Mouse (Mus musculus) myocyte (in vitro differentiated cells): ENCODE measurements around the gene Gm4491. TPM values are rescaled to one million over a fixed set of nuclear protein-coding genes. Genes with fewer than 3 reads are reported as not detected.

Experiments used
- H3K27me3 ChIP-seq: one replicate; pipeline ENCODE4 v1.6.1; 2011; ENCODE audit not compliant: control insufficient read depth, insufficient read depth, insufficient read length
- H3K36me3 ChIP-seq: one replicate; pipeline ENCODE4 v1.6.1; 2011; ENCODE audit not compliant: control insufficient read depth, insufficient read depth
- H3K4me2 ChIP-seq: one replicate; pipeline ENCODE4 v1.6.1; 2011; ENCODE audit warnings: low read depth, control low read depth
- H3K4me3 ChIP-seq: one replicate; pipeline ENCODE4 v1.5.1; 2011; ENCODE audit warnings: mild to moderate bottlenecking, control low read depth, moderate library complexity
- H3K79me2 ChIP-seq: one replicate; pipeline ENCODE4 v1.6.1; 2011; ENCODE audit not compliant: control insufficient read depth, insufficient read depth
- H3ac ChIP-seq: one replicate; pipeline ENCODE4 v1.6.1; 2011; ENCODE audit not compliant: control insufficient read depth, insufficient read length
- CEBPB ChIP-seq: IDR thresholded peaks from 2 replicates; pipeline ENCODE4 v1.6.1; 2011; ENCODE audit warnings: mild to moderate bottlenecking, moderate library complexity; ENCODE audit not compliant: poor library complexity, insufficient read depth, severe bottlenecking
- E2F4 ChIP-seq: IDR thresholded peaks from one replicate; pipeline ENCODE4 v1.6.1; 2011; ENCODE audit warnings: mild to moderate bottlenecking, control low read depth, moderate library complexity; ENCODE audit not compliant: insufficient read depth
- MAX ChIP-seq: IDR thresholded peaks from one replicate; pipeline ENCODE4 v1.6.1; 2011; ENCODE audit warnings: low read depth, mild to moderate bottlenecking, control low read depth
- MYOD1 ChIP-seq, 3 experiments: IDR thresholded peaks; one replicate each; pipeline ENCODE4 v1.6.1; 2011; ENCODE audit warnings: control low read depth in 2 of 3, low read depth in 2 of 3, mild to moderate bottlenecking in 2 of 3, moderate library complexity in 1 of 3; ENCODE audit not compliant: insufficient read length in 2 of 3, control insufficient read depth in 1 of 3
- MYOG ChIP-seq, 3 experiments: IDR thresholded peaks; one replicate each; pipeline ENCODE4 v1.6.1; 2011; ENCODE audit warnings: control low read depth in 2 of 3, low read depth in 2 of 3, mild to moderate bottlenecking in 2 of 3; ENCODE audit not compliant: insufficient read length in 2 of 3, control insufficient read depth in 1 of 3, insufficient read depth in 1 of 3
- POLR2A ChIP-seq: IDR thresholded peaks from one replicate; pipeline ENCODE4 v1.6.1; 2011; ENCODE audit warnings: low read depth, mild to moderate bottlenecking, control low read depth, moderate library complexity; ENCODE audit not compliant: insufficient read length
- POLR2AphosphoS2 ChIP-seq: IDR thresholded peaks from one replicate; pipeline ENCODE4 v1.6.1; 2011; ENCODE audit warnings: low read depth, control low read depth; ENCODE audit not compliant: insufficient read length
- REST ChIP-seq: IDR thresholded peaks from one replicate; pipeline ENCODE4 v1.6.1; 2011; ENCODE audit warnings: mild to moderate bottlenecking, control low read depth, moderate library complexity; ENCODE audit not compliant: insufficient read depth, insufficient read length
- SRF ChIP-seq: IDR thresholded peaks from one replicate; pipeline ENCODE4 v1.6.1; 2011; ENCODE audit warnings: low read depth; ENCODE audit not compliant: control insufficient read depth, insufficient read length
- TCF12 ChIP-seq: IDR thresholded peaks from one replicate; pipeline ENCODE4 v1.6.1; 2011; ENCODE audit warnings: mild to moderate bottlenecking, control low read depth; ENCODE audit not compliant: poor library complexity, insufficient read depth, severe bottlenecking
- TCF3 ChIP-seq: IDR thresholded peaks from one replicate; pipeline ENCODE4 v1.6.1; 2011; ENCODE audit warnings: low read depth, control low read depth; ENCODE audit not compliant: insufficient read length
- USF1 ChIP-seq: IDR thresholded peaks from one replicate; pipeline ENCODE4 v1.6.1; 2011; ENCODE audit warnings: low read depth, mild to moderate bottlenecking, control low read depth, moderate library complexity
- polyA plus RNA-seq: library from polyadenylated mRNA; unstranded; fragments of >200 nt; fragmentation: generic; extraction: Trizol; gene quantifications from one replicate; pipeline ENCODE4 v1.2.1, GENCODE M21; 2012; ENCODE audit warnings: missing spikeins

The Gm4491 gene
- polyA plus RNA-seq, 1 experiment, result not detected

GRCm38 (mm10) chr14:57145741-57146140 lies 30.1 kb upstream of the Gm4491 start:
- Histone ChIP-seq H3K79me2 (no peaks in the 10 kb centered on the region), H3K27me3 (peaks cover 6% of the 10 kb centered on the region), H3K4me3 (no peak overlapping the region), H3K36me3 (no peaks in the 10 kb centered on the region), H3K4me2 (no peak overlapping the region), H3ac (no peak overlapping the region)
- no peak for TF ChIP-seq MYOD1 (IDR thresholded peaks at IDR 0.05; ENCODE audit: control insufficient read depth in 1 of 3, insufficient read length in 2 of 3, low read depth in 2 of 3)
- no peak for TF ChIP-seq REST
- no peak for TF ChIP-seq MAX
- TF ChIP-seq POLR2A, result no peak
- no peak for TF ChIP-seq CEBPB
- no peak for TF ChIP-seq POLR2AphosphoS2
- no peak for TF ChIP-seq MYOG (IDR thresholded peaks at IDR 0.05; ENCODE audit: control insufficient read depth in 1 of 3, insufficient read depth in 1 of 3, insufficient read length in 2 of 3, low read depth in 2 of 3)
- no peak for TF ChIP-seq E2F4
- TF ChIP-seq TCF12, result no peak
- no peak for TF ChIP-seq SRF

GRCm38 (mm10) chr14:57135265-57135664 lies 19.6 kb upstream of the Gm4491 start:
- no peak overlapping the region for H3ac ChIP-seq
- TF ChIP-seq TCF3 (no peak), CEBPB (no peak), MYOG (IDR thresholded peaks at IDR 0.05; ENCODE audit: control insufficient read depth in 1 of 3, insufficient read depth in 1 of 3, insufficient read length in 2 of 3, low read depth in 2 of 3) (no peak), SRF (no peak), REST (no peak), MAX (no peak), POLR2A (no peak), USF1 (no peak)
- H3K79me2 ChIP-seq, result no peaks in the 10 kb centered on the region
- H3K36me3 ChIP-seq, result no peaks in the 10 kb centered on the region
- peaks cover 39% of the 10 kb centered on the region for H3K27me3 ChIP-seq
- H3K4me3 ChIP-seq, result no peak overlapping the region
- H3K4me2 ChIP-seq, result no peak overlapping the region

- Histone ChIP-seq H3K27me3 (peaks cover 44% of the 10 kb centered on the region), H3K4me3 (no peak within 1 kb of the TSS)
Observed at GRCm38 (mm10) chr14:57133161-57133661, 17.5 kb upstream of the Gm4491 start, which contains the start of gene Gjb6. Gene Gjb6, minus strand, starts transcription at chr14:57133611.

GRCm38 (mm10) chr14:57127383-57127782 lies 11.7 kb upstream of the Gm4491 start:
- Histone ChIP-seq H3K36me3 (no peaks in the 10 kb centered on the region), H3K79me2 (no peaks in the 10 kb centered on the region), H3K4me2 (no peak overlapping the region), H3K4me3 (no peak overlapping the region), H3ac (no peak overlapping the region), H3K27me3 (peaks cover 9% of the 10 kb centered on the region)
- no peak for TF ChIP-seq TCF12
- TF ChIP-seq POLR2AphosphoS2, result no peak
- no peak for TF ChIP-seq CEBPB
- TF ChIP-seq REST, result no peak
- no peak for TF ChIP-seq POLR2A
- TF ChIP-seq MYOG (IDR thresholded peaks at IDR 0.05; ENCODE audit: control insufficient read depth in 1 of 3, insufficient read depth in 1 of 3, insufficient read length in 2 of 3, low read depth in 2 of 3), result no peak
- TF ChIP-seq USF1, result no peak
- no peak for TF ChIP-seq TCF3
- TF ChIP-seq MYOD1 (IDR thresholded peaks at IDR 0.05; ENCODE audit: control insufficient read depth in 1 of 3, insufficient read length in 2 of 3, low read depth in 2 of 3), result no peak
- TF ChIP-seq E2F4, result no peak
- TF ChIP-seq SRF, result no peak
- no peak for TF ChIP-seq MAX

More at GRCm38 (mm10) chr14:57133161-57133661, 17.5 kb upstream of the Gm4491 start, which contains the start of gene Gjb6:
- H3K4me2 ChIP-seq, result no peak within 1 kb of the TSS
- H3K79me2 ChIP-seq, result no peaks in the 10 kb centered on the region
- no peak for TF ChIP-seq SRF
- no peak for TF ChIP-seq TCF12
- no peak for TF ChIP-seq CEBPB
- TF ChIP-seq USF1, result no peak
- TF ChIP-seq POLR2A, result no peak
- TF ChIP-seq POLR2AphosphoS2, result no peak
- no peak for TF ChIP-seq MYOG (IDR thresholded peaks at IDR 0.05; ENCODE audit: control insufficient read depth in 1 of 3, insufficient read depth in 1 of 3, insufficient read length in 2 of 3, low read depth in 2 of 3)
- TF ChIP-seq E2F4, result no peak
- no peak for TF ChIP-seq MYOD1 (IDR thresholded peaks at IDR 0.05; ENCODE audit: control insufficient read depth in 1 of 3, insufficient read length in 2 of 3, low read depth in 2 of 3)
- TF ChIP-seq MAX, result no peak
- H3ac ChIP-seq, result no peak within 1 kb of the TSS
- H3K36me3 ChIP-seq, result no peaks in the 10 kb centered on the region

- TF ChIP-seq TCF12 (no peak), SRF (no peak), POLR2A (no peak), CEBPB (no peak), TCF3 (no peak), POLR2AphosphoS2 (no peak), MYOD1 (IDR thresholded peaks at IDR 0.05; ENCODE audit: control insufficient read depth in 1 of 3, insufficient read length in 2 of 3, low read depth in 2 of 3) (no peak), MYOG (IDR thresholded peaks at IDR 0.05; ENCODE audit: control insufficient read depth in 1 of 3, insufficient read depth in 1 of 3, insufficient read length in 2 of 3, low read depth in 2 of 3) (no peak), E2F4 (no peak), MAX (no peak), REST (no peak), USF1 (no peak)
- Histone ChIP-seq H3ac (no peak overlapping the region), H3K36me3 (no peaks in the 10 kb centered on the region), H3K79me2 (no peaks in the 10 kb centered on the region), H3K4me2 (no peak overlapping the region), H3K4me3 (no peak overlapping the region), H3K27me3 (no peaks in the 10 kb centered on the region)
Observed at GRCm38 (mm10) chr14:57122295-57122694, 6.6 kb upstream of the Gm4491 start.
